In the genomic region with DNA sequence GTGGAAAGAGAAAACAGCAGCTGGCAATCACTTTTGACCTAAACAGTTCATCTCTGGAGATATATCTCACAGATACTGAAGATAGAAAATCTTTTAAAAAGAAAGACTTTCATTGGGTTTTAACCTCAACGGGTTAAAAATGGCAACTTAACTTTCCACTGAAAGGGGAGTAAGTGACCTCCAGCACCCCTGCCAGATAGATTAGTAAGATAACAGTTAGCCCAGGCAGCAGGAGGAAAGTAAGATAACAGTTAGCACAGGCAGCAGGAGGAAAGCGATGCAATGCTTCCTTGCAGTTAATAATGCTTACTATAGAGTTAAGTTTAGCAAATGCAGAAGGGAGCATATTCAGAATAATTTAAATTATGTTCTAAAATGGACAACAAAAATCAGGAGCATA, we compare ENCODE assay signal across 23 mouse cellular contexts.
A peak's percentile ranks its signal among the peaks of the same experiment; 100 is the strongest.
DNase-seq lines count a peak whose midpoint lies in the region; ATAC-seq and TF ChIP-seq lines count a peak whose summit lies in the region.
"Had no signal": no experiment of that assay in that cellular context is flagged by ENCODE, and none has a peak within 500 bp of the region (broad histone marks: within the 10 kb centered on the region; RNA-seq: fewer than 3 reads in every experiment).

No protein-coding gene starts in this region.

- H3K4me3 ChIP-seq in liver, embryonic 14.5 days (ENCODE audit: insufficient read depth in 1 of 2, low read depth in 2 of 2, low read length in 2 of 2): no peak overlapping the region
- H3K4me3 ChIP-seq: embryonic facial prominence, embryonic 10.5 days; forebrain, embryonic 10.5 days; gastrocnemius, adult 2 months; heart, embryonic 13.5 days; hindbrain, embryonic 15.5 days had no signal

- peak; percentile 70 for TF ChIP-seq EP300 in liver, embryonic 14.5 days (IDR thresholded peaks at IDR 0.05; ENCODE audit: low read depth)

- H3K27ac ChIP-seq in liver, embryonic 14.5 days: no peak overlapping the region
- H3K27ac ChIP-seq: embryonic facial prominence, embryonic 10.5 days; forebrain, embryonic 10.5 days; gastrocnemius, adult 2 months; heart, embryonic 13.5 days; hindbrain, embryonic 15.5 days had no signal

- H3K4me2 ChIP-seq in liver, embryonic 14.5 days (ENCODE audit: low read depth): peak overlapping the region; percentile 23; the same call in 1 of the 2 replicates
- H3K4me2 ChIP-seq: heart, embryonic 13.5 days; hindbrain, embryonic 15.5 days had no signal

- no peaks in the 10 kb centered on the region; the same call in 1 of the 2 replicates for H3K36me3 ChIP-seq in liver, embryonic 14.5 days (replicated peaks; ENCODE audit: control insufficient read depth, insufficient read depth, low read depth)
- H3K36me3 ChIP-seq: embryonic facial prominence, embryonic 10.5 days; forebrain, embryonic 10.5 days had no signal

- TF ChIP-seq CTCF in liver, embryonic 14.5 days (IDR thresholded peaks at IDR 0.05; ENCODE audit: low read depth): no peak

- no peaks in the 10 kb centered on the region for H3K9me3 ChIP-seq in liver, embryonic 14.5 days (ENCODE audit: control insufficient read depth, low read length)
- H3K9me3 ChIP-seq: embryonic facial prominence, embryonic 10.5 days; forebrain, embryonic 10.5 days; heart, embryonic 13.5 days; hindbrain, embryonic 15.5 days had no signal

- peak; percentile 29 for DNase-seq in c-Kit-positive CD71-positive TER-119-negative erythroid progenitor cells, embryonic 14.5 days (ENCODE audit: low read depth)
- DNase-seq in liver: peak; percentile 18
- DNase-seq in liver, embryonic 14.5 days (ENCODE audit: low read depth in 3 of 3, low spot score in 3 of 3): peak; percentile 24 to 38 (median 35)
- DNase-seq in embryo, embryonic 11 days: no peak
- DNase-seq in left cerebral cortex, postnatal 14 days (ENCODE audit: low spot score in 2 of 2): no peak
- DNase-seq in cerebellum, adult 8-10 months: no peak
- no peak for DNase-seq in cerebellum, postnatal 10 days
- DNase-seq: adrenal gland, postnatal 10 days; B cell, adult 2 months; cerebellum, adult 18-20 months; cerebellum, postnatal 25 days; gastrocnemius, adult 2 months; gastrocnemius, postnatal 25 days; heart, postnatal 36 days had no signal

- 2% methylated on average over 2 of the region's 2 CpGs for WGBS in liver, embryonic 14.5 days (ENCODE audit: insufficient replicate concordance)

- no peak overlapping the region for H3K9ac ChIP-seq in liver, embryonic 14.5 days (replicated peaks)
- H3K9ac ChIP-seq: heart, embryonic 13.5 days; hindbrain, embryonic 15.5 days had no signal

- H3K27me3 ChIP-seq in liver, embryonic 14.5 days (ENCODE audit: control insufficient read depth, insufficient read depth, low read length): no peaks in the 10 kb centered on the region
- H3K27me3 ChIP-seq: heart, embryonic 13.5 days; hindbrain, embryonic 15.5 days; Patski had no signal

- intact Hi-C loops in left cerebral cortex, postnatal 14 days (cut with DNase I): no loop called here

- H3K4me1 ChIP-seq in liver, embryonic 14.5 days (replicated peaks; ENCODE audit: control insufficient read depth in 2 of 2, insufficient read depth in 2 of 2, low read length in 1 of 2): peaks cover 4 to 11% of the 10 kb centered on the region in 2 experiments; a peak in 3 of 4 replicates
- H3K4me1 ChIP-seq: embryonic facial prominence, embryonic 10.5 days; forebrain, embryonic 10.5 days; heart, embryonic 13.5 days; hindbrain, embryonic 15.5 days had no signal

- ATAC-seq in liver, embryonic 14.5 days (ENCODE audit: insufficient read depth): peak; percentile 72; the same call in 1 of the 2 replicates
- peak; percentile 94 for ATAC-seq in megakaryocyte-erythroid progenitor cell, adult 5-6 weeks (replicated peaks; ENCODE audit: low FRiP score, low TSS enrichment, poor library complexity, severe bottlenecking)
- ATAC-seq: activated CD4-positive, CD25-positive, alpha-beta regulatory T cell, adult 4 months; CD4-positive, CD25-positive, alpha-beta regulatory T cell, adult 4 months; forebrain, embryonic 14.5 days; Patski had no signal

Comparison
In these comparisons a context has a peak if more than half of its experiments do, and no peak if none do; other contexts are left out.
1. DNase-seq: peak in c-Kit-positive CD71-positive TER-119-negative erythroid progenitor cells, embryonic 14.5 days (single experiment), liver (single experiment) and liver, embryonic 14.5 days (3 of 3); none in embryo, embryonic 11 days (single experiment), left cerebral cortex, postnatal 14 days (0 of 2), cerebellum, adult 8-10 months (single experiment) and cerebellum, postnatal 10 days (0 of 2).